Mouse (Mus musculus) liver, postnatal 0 days (tissue): ENCODE measurements at regions not wholly inside any gene's neighbourhood (a gene's known extent, or its start where the extent isn't known, plus 50 kb on each side); places are given as distances from the start of the nearest gene placed in this dataset.
A peak's percentile ranks its signal among the peaks of the same experiment; 100 is the strongest.

Source experiments
- ATAC-seq: fragments of 200-750 bp; cut with Nextera tagmentation; 2 replicates; pipeline ENCODE4 v1.8.0; 2017; ENCODE audit warnings: mild to moderate bottlenecking, moderate library complexity
- DNase-seq: peaks from one replicate; pipeline ENCODE4 v3.0.0-alpha.2; 2016
- H3K27ac ChIP-seq: fragments of 300-500 bp; sonication (generic); 2 replicates; pipeline ENCODE4 v1.5.1; 2014; ENCODE audit warnings: antibody characterized with exemption, moderate library complexity, mild to moderate bottlenecking, low read depth
- H3K27me3 ChIP-seq: fragments of 300-500 bp; sonication (generic); 2 replicates; pipeline ENCODE4 v1.6.1; 2014; ENCODE audit warnings: low read length, control low read depth, mixed read lengths; ENCODE audit not compliant: insufficient read depth
- H3K36me3 ChIP-seq: fragments of 300-500 bp; sonication (generic); replicated peaks from 2 replicates; pipeline ENCODE4 v1.6.1; 2014; ENCODE audit warnings: mild to moderate bottlenecking, control low read depth, low read length, moderate library complexity, mixed read lengths; ENCODE audit not compliant: insufficient read depth
- H3K4me1 ChIP-seq: fragments of 300-500 bp; sonication (generic); 2 replicates; pipeline ENCODE4 v1.6.1; 2014; ENCODE audit warnings: antibody characterized with exemption, mild to moderate bottlenecking, control low read depth; ENCODE audit not compliant: insufficient read depth
- H3K4me2 ChIP-seq: fragments of 300-500 bp; sonication (generic); 2 replicates; pipeline ENCODE4 v1.6.1; 2014; ENCODE audit warnings: low read depth, mild to moderate bottlenecking, low read length, moderate library complexity, mixed read lengths
- H3K4me3 ChIP-seq: fragments of 300-500 bp; sonication (generic); 2 replicates; pipeline ENCODE4 v1.5.1; 2014; ENCODE audit warnings: low read depth, low read length
- H3K9ac ChIP-seq: fragments of 300-500 bp; sonication (generic); replicated peaks from 2 replicates; pipeline ENCODE4 v1.6.1; 2014; ENCODE audit warnings: mild to moderate bottlenecking, moderate library complexity
- H3K9me3 ChIP-seq: fragments of 300-500 bp; sonication (generic); 2 replicates; pipeline ENCODE4 v1.6.1; 2016; ENCODE audit warnings: mild to moderate bottlenecking, control low read depth, low read length, mixed read lengths
- CTCF ChIP-seq: sonication (generic); IDR thresholded peaks from 2 replicates; pipeline ENCODE4 v1.5.1; 2016; ENCODE audit warnings: antibody characterized with exemption, low read depth
- EP300 ChIP-seq: IDR thresholded peaks from 2 replicates; pipeline ENCODE4 v1.6.1; 2016; ENCODE audit warnings: antibody characterized with exemption, low read depth, mild to moderate bottlenecking
- WGBS: fragments of 180-500 bp; shearing (Covaris S2); extraction: QIAGEN DNeasy Blood & Tissue Kit; methylation state at CpG from one replicate; pipeline ENCODE4 v1.1.7; 2014; ENCODE audit not compliant: insufficient replicate concordance; 5-methylcytosine and 5-hydroxymethylcytosine counted together

GRCm38 (mm10) chr11:21428749-21429148, 57.7 kb upstream of the Ugp2 start:
- no peaks in the 10 kb centered on the region for H3K36me3 ChIP-seq
- no peak for TF ChIP-seq EP300
- no peak for TF ChIP-seq CTCF
- peaks cover 15% of the 10 kb centered on the region for H3K4me1 ChIP-seq
- no peaks in the 10 kb centered on the region for H3K27me3 ChIP-seq
- WGBS: 82% methylated on average over 6 of the region's 6 CpGs
- no peaks in the 10 kb centered on the region for H3K9me3 ChIP-seq
- H3K4me3 ChIP-seq: no peak overlapping the region
- no peak overlapping the region for H3K4me2 ChIP-seq
- H3K27ac ChIP-seq: 0 out of 2 replicates have a peak overlapping the region, but pooled peaks have one; percentile 82
- DNase-seq: no peak
- no peak for ATAC-seq
- no peak overlapping the region for H3K9ac ChIP-seq

DNA sequence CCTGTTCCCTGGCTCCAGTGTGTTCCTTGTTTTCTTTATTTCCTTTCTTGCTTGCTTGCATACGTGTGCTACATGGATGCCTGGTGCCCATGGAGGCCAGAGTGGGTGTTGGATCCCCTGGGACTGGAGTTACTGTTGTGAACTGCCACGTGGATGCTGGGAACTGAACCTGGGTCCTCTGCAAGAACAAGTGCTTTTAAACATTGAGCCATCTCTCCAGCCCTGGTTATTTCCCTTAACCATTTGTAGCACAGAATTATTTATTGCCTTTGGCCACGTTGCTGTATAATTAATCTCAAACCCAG, 57.0 kb upstream of the Ugp2 start:
- Histone ChIP-seq H3K9me3 (no peaks in the 10 kb centered on the region), H3K36me3 (no peaks in the 10 kb centered on the region), H3K9ac (no peak overlapping the region), H3K4me1 (peaks cover 15% of the 10 kb centered on the region), H3K4me3 (no peak overlapping the region), H3K27ac (peak overlapping the region; percentile 82), H3K4me2 (no peak overlapping the region), H3K27me3 (no peaks in the 10 kb centered on the region)
- WGBS: 48% methylated on average over 3 of the region's 3 CpGs
- ATAC-seq (no peak; the same call in none of the 2 replicates), DNase-seq (no peak)
- no peak for TF ChIP-seq EP300
- TF ChIP-seq CTCF: no peak

- H3K36me3 ChIP-seq: no peaks in the 10 kb centered on the region
- no peaks in the 10 kb centered on the region for H3K27me3 ChIP-seq
- H3K9me3 ChIP-seq: no peaks in the 10 kb centered on the region
- TF ChIP-seq CTCF: no peak
- TF ChIP-seq EP300: peak; percentile 72
- H3K4me3 ChIP-seq: no peak overlapping the region
- 52% methylated on average over 4 of the region's 4 CpGs for WGBS
- no peak overlapping the region for H3K4me2 ChIP-seq
- no peak overlapping the region for H3K9ac ChIP-seq
- ATAC-seq: peak; percentile 93
- H3K4me1 ChIP-seq: peaks cover 15% of the 10 kb centered on the region
- DNase-seq: no peak
- peak overlapping the region; percentile 82 for H3K27ac ChIP-seq
Observed at GRCm38 (mm10) chr11:21427291-21428012, 56.5 kb upstream of the Ugp2 start.

DNA sequence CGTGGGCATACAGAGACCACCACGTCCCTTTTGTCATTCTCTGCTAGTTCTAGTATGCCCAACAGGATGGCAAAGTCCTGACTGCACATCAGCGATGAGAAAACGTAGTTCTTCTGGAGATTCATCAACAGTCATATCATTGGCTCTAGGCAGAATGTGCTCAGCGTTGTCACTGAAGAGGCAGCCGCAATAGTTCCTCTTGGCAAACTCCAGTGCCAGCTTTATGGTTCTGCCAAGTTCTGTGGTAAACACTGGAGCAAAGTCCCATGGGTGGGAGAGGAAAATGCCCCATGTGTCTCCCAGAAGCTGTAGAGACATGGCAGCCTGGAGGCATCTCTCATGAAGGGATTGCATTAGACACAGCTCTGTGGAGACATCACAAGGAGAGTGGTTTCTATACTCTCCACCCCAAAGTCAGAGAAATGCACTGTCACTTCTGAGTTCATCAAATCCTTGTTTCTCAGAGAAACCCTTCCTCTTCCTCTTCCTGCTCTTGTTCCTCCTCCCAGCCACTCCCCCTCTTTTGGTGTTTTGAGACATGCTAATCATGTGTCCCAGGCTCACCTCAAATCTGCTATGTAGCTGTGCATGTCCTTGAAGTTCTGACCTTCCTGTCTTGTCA, 54.6 kb upstream of the Ugp2 start:
- H3K27ac ChIP-seq: peak overlapping the region; percentile 62
- H3K27me3 ChIP-seq: no peaks in the 10 kb centered on the region
- ATAC-seq (no peak), DNase-seq (no peak)
- H3K4me2 ChIP-seq: no peak overlapping the region
- WGBS: 70% methylated on average over 6 of the region's 6 CpGs
- peaks cover 15% of the 10 kb centered on the region for H3K4me1 ChIP-seq
- H3K9ac ChIP-seq: no peak overlapping the region
- H3K9me3 ChIP-seq: no peaks in the 10 kb centered on the region
- H3K4me3 ChIP-seq: no peak overlapping the region
- H3K36me3 ChIP-seq: no peaks in the 10 kb centered on the region
- no peak for TF ChIP-seq EP300
- no peak for TF ChIP-seq CTCF

GRCm38 (mm10) chr11:21424345-21424744, 53.3 kb upstream of the Ugp2 start:
- Histone ChIP-seq H3K27ac (no peak overlapping the region), H3K4me3 (no peak overlapping the region), H3K9ac (no peak overlapping the region), H3K36me3 (no peaks in the 10 kb centered on the region), H3K9me3 (no peaks in the 10 kb centered on the region), H3K27me3 (no peaks in the 10 kb centered on the region), H3K4me2 (no peak overlapping the region), H3K4me1 (peaks cover 15% of the 10 kb centered on the region)
- ATAC-seq: no peak
- no peak for DNase-seq
- no peak for TF ChIP-seq EP300
- TF ChIP-seq CTCF: no peak

DNA sequence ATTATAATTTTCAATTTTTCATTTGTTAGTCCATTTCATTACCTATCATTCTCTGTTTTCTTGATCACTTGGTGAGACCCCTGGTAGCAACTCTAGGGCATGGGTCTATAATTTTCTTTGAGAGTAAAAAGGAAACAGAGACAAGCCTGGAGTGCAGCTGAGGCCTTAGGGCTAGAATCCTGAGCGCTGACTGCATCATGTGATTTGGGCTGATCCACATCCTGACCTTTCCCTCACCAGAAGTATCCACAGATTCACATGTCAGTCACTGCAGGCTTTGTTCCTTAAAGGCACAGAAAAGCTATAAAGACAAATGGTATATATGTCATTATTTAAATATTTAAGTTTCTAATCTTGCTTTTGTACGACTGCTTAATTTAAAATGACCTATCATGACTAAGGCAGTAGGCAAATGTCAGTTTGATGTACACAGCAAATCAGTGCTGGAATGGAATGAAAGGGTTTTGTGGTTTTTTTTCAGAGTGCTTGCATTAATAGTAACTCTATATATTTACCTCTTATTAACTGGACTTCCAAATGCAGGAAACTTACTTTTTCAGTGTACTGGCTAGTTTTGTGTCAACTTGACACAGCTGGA, 51.4 kb upstream of the Ugp2 start:
- ATAC-seq (no peak), DNase-seq (no peak)
- H3K36me3 ChIP-seq: no peaks in the 10 kb centered on the region
- no peak overlapping the region for H3K27ac ChIP-seq
- no peaks in the 10 kb centered on the region for H3K27me3 ChIP-seq
- peaks cover 18% of the 10 kb centered on the region for H3K4me1 ChIP-seq
- WGBS: 52% methylated on average over 2 of the region's 2 CpGs
- no peak overlapping the region for H3K4me2 ChIP-seq
- no peak overlapping the region for H3K9ac ChIP-seq
- no peak for TF ChIP-seq EP300
- no peak for TF ChIP-seq CTCF
- H3K9me3 ChIP-seq: no peaks in the 10 kb centered on the region
- H3K4me3 ChIP-seq: no peak overlapping the region
